Mouse (Mus musculus): ENCODE results near the gene Aup1. TPM values are rescaled to one million over a fixed set of nuclear protein-coding genes. Genes with fewer than 3 reads are reported as not detected.

Aup1 gene
- polyA plus RNA-seq, 1 experiment from 2014 or later = 112 TPM

GRCm38 (mm10) chr6:83024421-83024820 is 29.9 kb upstream of the Aup1 start:
- Histone ChIP-seq H3K9me3 (ENCODE audit: control insufficient read depth, low read length) (no peaks in the 10 kb centered on the region), H3K4me3 (ENCODE audit: low read depth, low read length) (no peak overlapping the region), H3K4me2 (replicated peaks; ENCODE audit: low read depth, low read length) (no peak overlapping the region), H3K4me1 (replicated peaks; ENCODE audit: control insufficient read depth, insufficient read depth, low read length) (no peaks in the 10 kb centered on the region), H3K36me3 (ENCODE audit: control insufficient read depth, insufficient read depth, low read length) (no peaks in the 10 kb centered on the region), H3K27ac (ENCODE audit: low read depth, low read length) (no peak overlapping the region), H3K9ac (ENCODE audit: low read depth, low read length) (no peak overlapping the region), H3K27me3 (ENCODE audit: control insufficient read depth, insufficient read depth, low read length) (0 out of 2 replicates have a peak, but pooled peaks cover 3% of the 10 kb centered on the region)
- ATAC-seq (ENCODE audit: low FRiP score) (no peak), DNase-seq (ENCODE audit: low spot score) (no peak)
- whole genome bisulfite sequencing = 67% methylated on average over 4 of the region's 4 CpGs

GRCm38 (mm10) chr6:83025221-83025620 is 29.1 kb upstream of the Aup1 start:
- DNase-seq (ENCODE audit: low spot score) (no peak), ATAC-seq (ENCODE audit: low FRiP score) (no peak)
- no peaks in the 10 kb centered on the region for H3K4me1 ChIP-seq (replicated peaks; ENCODE audit: control insufficient read depth, insufficient read depth, low read length)
- 88% methylated on average over 2 of the region's 4 CpGs for WGBS
- H3K27ac ChIP-seq (ENCODE audit: low read depth, low read length) = no peak overlapping the region
- H3K9ac ChIP-seq (ENCODE audit: low read depth, low read length) = no peak overlapping the region
- H3K4me3 ChIP-seq (ENCODE audit: low read depth, low read length) = no peak overlapping the region
- no peaks in the 10 kb centered on the region for H3K9me3 ChIP-seq (ENCODE audit: control insufficient read depth, low read length)
- H3K36me3 ChIP-seq (ENCODE audit: control insufficient read depth, insufficient read depth, low read length) = no peaks in the 10 kb centered on the region
- H3K27me3 ChIP-seq (ENCODE audit: control insufficient read depth, insufficient read depth, low read length) = peaks cover 6% of the 10 kb centered on the region
- H3K4me2 ChIP-seq (replicated peaks; ENCODE audit: low read depth, low read length) = no peak overlapping the region

- 66% methylated on average over 8 of the region's 8 CpGs for WGBS
- Histone ChIP-seq H3K9ac (ENCODE audit: low read depth, low read length) (no peak overlapping the region), H3K4me1 (replicated peaks; ENCODE audit: control insufficient read depth, insufficient read depth, low read length) (no peaks in the 10 kb centered on the region; the same call in 1 of the 2 replicates), H3K4me3 (ENCODE audit: low read depth, low read length) (no peak overlapping the region), H3K36me3 (ENCODE audit: control insufficient read depth, insufficient read depth, low read length) (no peaks in the 10 kb centered on the region), H3K9me3 (ENCODE audit: control insufficient read depth, low read length) (no peaks in the 10 kb centered on the region), H3K4me2 (replicated peaks; ENCODE audit: low read depth, low read length) (no peak overlapping the region), H3K27ac (ENCODE audit: low read depth, low read length) (no peak overlapping the region), H3K27me3 (ENCODE audit: control insufficient read depth, insufficient read depth, low read length) (peaks cover 26% of the 10 kb centered on the region)
- ATAC-seq (ENCODE audit: low FRiP score) = no peak
- DNase-seq (ENCODE audit: low spot score) = no peak
Measured at GRCm38 (mm10) chr6:83027293-83027692, 27.0 kb upstream of the Aup1 start.

- H3K27ac ChIP-seq (ENCODE audit: low read depth, low read length) = no peak overlapping the region
- DNase-seq (ENCODE audit: low spot score) = no peak
- 74% methylated on average over 6 of the region's 9 CpGs for WGBS
- H3K36me3 ChIP-seq (ENCODE audit: control insufficient read depth, insufficient read depth, low read length) = no peaks in the 10 kb centered on the region
- no peaks in the 10 kb centered on the region; the same call in 1 of the 2 replicates for H3K4me1 ChIP-seq (replicated peaks; ENCODE audit: control insufficient read depth, insufficient read depth, low read length)
- peaks cover 30% of the 10 kb centered on the region for H3K27me3 ChIP-seq (ENCODE audit: control insufficient read depth, insufficient read depth, low read length)
- H3K9me3 ChIP-seq (ENCODE audit: control insufficient read depth, low read length) = no peaks in the 10 kb centered on the region
- no peak overlapping the region for H3K4me3 ChIP-seq (ENCODE audit: low read depth, low read length)
- no peak overlapping the region for H3K9ac ChIP-seq (ENCODE audit: low read depth, low read length)
- ATAC-seq (ENCODE audit: low FRiP score) = no peak
- no peak overlapping the region for H3K4me2 ChIP-seq (replicated peaks; ENCODE audit: low read depth, low read length)
Measured at GRCm38 (mm10) chr6:83027706-83028105, 26.6 kb upstream of the Aup1 start.

- Histone ChIP-seq H3K4me3 (ENCODE audit: low read depth, low read length) (no peak overlapping the region), H3K4me1 (replicated peaks; ENCODE audit: control insufficient read depth, insufficient read depth, low read length) (peaks cover 3% of the 10 kb centered on the region; the same call in 1 of the 2 replicates), H3K9ac (ENCODE audit: low read depth, low read length) (no peak overlapping the region), H3K27ac (ENCODE audit: low read depth, low read length) (no peak overlapping the region), H3K9me3 (ENCODE audit: control insufficient read depth, low read length) (no peaks in the 10 kb centered on the region), H3K4me2 (replicated peaks; ENCODE audit: low read depth, low read length) (no peak overlapping the region), H3K27me3 (ENCODE audit: control insufficient read depth, insufficient read depth, low read length) (peaks cover 36% of the 10 kb centered on the region), H3K36me3 (ENCODE audit: control insufficient read depth, insufficient read depth, low read length) (no peaks in the 10 kb centered on the region)
- ATAC-seq (ENCODE audit: low FRiP score) = no peak
- 24% methylated on average over 10 of the region's 10 CpGs for WGBS
- DNase-seq (ENCODE audit: low spot score) = no peak
Measured at GRCm38 (mm10) chr6:83029777-83030176, 24.5 kb upstream of the Aup1 start.

- WGBS = 59% methylated on average over 7 of the region's 7 CpGs
- peaks cover 3% of the 10 kb centered on the region; the same call in 1 of the 2 replicates for H3K4me1 ChIP-seq (replicated peaks; ENCODE audit: control insufficient read depth, insufficient read depth, low read length)
- no peak overlapping the region for H3K4me3 ChIP-seq (ENCODE audit: low read depth, low read length)
- H3K36me3 ChIP-seq (ENCODE audit: control insufficient read depth, insufficient read depth, low read length) = no peaks in the 10 kb centered on the region
- DNase-seq (ENCODE audit: low spot score) = no peak
- H3K9ac ChIP-seq (ENCODE audit: low read depth, low read length) = no peak overlapping the region
- no peaks in the 10 kb centered on the region for H3K9me3 ChIP-seq (ENCODE audit: control insufficient read depth, low read length)
- peaks cover 38% of the 10 kb centered on the region for H3K27me3 ChIP-seq (ENCODE audit: control insufficient read depth, insufficient read depth, low read length)
- H3K27ac ChIP-seq (ENCODE audit: low read depth, low read length) = no peak overlapping the region
- no peak overlapping the region for H3K4me2 ChIP-seq (replicated peaks; ENCODE audit: low read depth, low read length)
- ATAC-seq (ENCODE audit: low FRiP score) = no peak
Measured at GRCm38 (mm10) chr6:83031111-83031510, 23.2 kb upstream of the Aup1 start.

GRCm38 (mm10) chr6:83031921-83032590 is 22.3 kb upstream of the Aup1 start:
- H3K27ac ChIP-seq (ENCODE audit: low read depth, low read length) = no peak overlapping the region
- no peak overlapping the region for H3K9ac ChIP-seq (ENCODE audit: low read depth, low read length)
- no peaks in the 10 kb centered on the region for H3K9me3 ChIP-seq (ENCODE audit: control insufficient read depth, low read length)
- H3K36me3 ChIP-seq (ENCODE audit: control insufficient read depth, insufficient read depth, low read length) = no peaks in the 10 kb centered on the region
- H3K4me1 ChIP-seq (replicated peaks; ENCODE audit: control insufficient read depth, insufficient read depth, low read length) = peaks cover 3% of the 10 kb centered on the region; the same call in 1 of the 2 replicates
- peak overlapping the region; percentile 81 for H3K4me2 ChIP-seq (replicated peaks; ENCODE audit: low read depth, low read length)
- peak overlapping the region; percentile 51 for H3K4me3 ChIP-seq (ENCODE audit: low read depth, low read length)
- peaks cover 38% of the 10 kb centered on the region for H3K27me3 ChIP-seq (ENCODE audit: control insufficient read depth, insufficient read depth, low read length)
- ATAC-seq (ENCODE audit: low FRiP score) (no peak), DNase-seq (ENCODE audit: low spot score) (peak; percentile 26)
- 17% methylated on average over 18 of the region's 18 CpGs for WGBS

- H3K27me3 ChIP-seq (ENCODE audit: control insufficient read depth, insufficient read depth, low read length) = peaks cover 38% of the 10 kb centered on the region
- peak overlapping the region; percentile 56 for H3K9ac ChIP-seq (ENCODE audit: low read depth, low read length)
- H3K36me3 ChIP-seq (ENCODE audit: control insufficient read depth, insufficient read depth, low read length) = no peaks in the 10 kb centered on the region
- under 1% methylated on average over 31 of the region's 31 CpGs for WGBS
- DNase-seq (ENCODE audit: low spot score) (peak; percentile 73), ATAC-seq (ENCODE audit: low FRiP score) (peak; percentile 58)
- peak overlapping the region; percentile 81 for H3K4me2 ChIP-seq (replicated peaks; ENCODE audit: low read depth, low read length)
- H3K4me1 ChIP-seq (replicated peaks; ENCODE audit: control insufficient read depth, insufficient read depth, low read length) = peaks cover 3% of the 10 kb centered on the region; the same call in 1 of the 2 replicates
- no peaks in the 10 kb centered on the region for H3K9me3 ChIP-seq (ENCODE audit: control insufficient read depth, low read length)
- no peak overlapping the region for H3K27ac ChIP-seq (ENCODE audit: low read depth, low read length)
- H3K4me3 ChIP-seq (ENCODE audit: low read depth, low read length) = peak overlapping the region; percentile 51
Measured at GRCm38 (mm10) chr6:83032769-83033191, 21.5 kb upstream of the Aup1 start.
